Mouse (Mus musculus): ENCODE results near the gene Zc3h6. TPM values are rescaled to one million over a fixed set of nuclear protein-coding genes. Genes with fewer than 3 reads are reported as not detected.

Gene Zc3h6
- polyA plus RNA-seq (2017; shearing (Covaris generic)): 9.2 TPM

GRCm38 (mm10) chr2:128966641-128967580, at the start of gene Zc3h6:
Gene Zc3h6, plus strand, starts transcription at chr2:128967402.

GRCm38 (mm10) chr2:128943538-128944528, 23.4 kb upstream of the Zc3h6 start, which contains the start of gene Zc3h8:
Gene Zc3h8, minus strand, starts transcription at chr2:128944077.

GRCm38 (mm10) chr2:128967661-128968441, 649 bp downstream of the Zc3h6 start, which contains the start of gene Gm10762:
Gene Gm10762, minus strand, starts transcription at chr2:128967725.

GRCm38 (mm10) chr2:129047811-129048210, 80.6 kb downstream of the Zc3h6 start, which contains the start of gene Vinac1:
Gene Vinac1, minus strand, starts transcription at chr2:129048172.

GRCm38 (mm10) chr2:129065437-129066282, 98.5 kb downstream of the Zc3h6 start, which contains the start of gene Ttl:
Gene Ttl, plus strand, starts transcription at chr2:129065942.

Other genes starting within 250 kb of the Zc3h6 start
- 34.1 TPM for gene Tmem87b, start 149.3 kb upstream of the Zc3h6 start, polyA plus RNA-seq (2017; shearing (Covaris generic))
- not detected for gene Fbln7, start 104.4 kb upstream of the Zc3h6 start, polyA plus RNA-seq (2017; shearing (Covaris generic))
- 7.2 TPM for gene Zc3h8, start 23.3 kb upstream of the Zc3h6 start, polyA plus RNA-seq (2017; shearing (Covaris generic))
- 2.1 TPM for gene Gm10762, start 323 bp downstream of the Zc3h6 start, polyA plus RNA-seq (2017; shearing (Covaris generic))
- gene Vinac1, start 80.8 kb downstream of the Zc3h6 start, polyA plus RNA-seq (2017; shearing (Covaris generic)): not detected
- gene Ttl, start 98.5 kb downstream of the Zc3h6 start, polyA plus RNA-seq (2017; shearing (Covaris generic)): 3.4 TPM
- gene Polr1b, start 133.6 kb downstream of the Zc3h6 start, polyA plus RNA-seq (2017; shearing (Covaris generic)): 20.7 TPM
- gene Chchd5, start 162.3 kb downstream of the Zc3h6 start, polyA plus RNA-seq (2017; shearing (Covaris generic)): 8.7 TPM
- 144 TPM for gene Slc20a1, start 231.4 kb downstream of the Zc3h6 start, polyA plus RNA-seq (2017; shearing (Covaris generic))